Mouse (Mus musculus): ENCODE measurements around the gene Trim56.
A peak's percentile ranks its signal among the peaks of the same experiment; 100 is the strongest.

Gene Trim56

GRCm38 (mm10) chr5:137076191-137076930 is 39.6 kb downstream of the Trim56 start:
- DNase-seq (ENCODE audit: low read depth, low spot score), result no peak

GRCm38 (mm10) chr5:137075726-137076125 is 40.3 kb downstream of the Trim56 start:
- no peak for DNase-seq (ENCODE audit: low read depth, low spot score)

- DNase-seq (ENCODE audit: low read depth, low spot score), result no peak
Measured at GRCm38 (mm10) chr5:137074191-137074651, 41.8 kb downstream of the Trim56 start.

GRCm38 (mm10) chr5:137073141-137073540 is 42.9 kb downstream of the Trim56 start:
- no peak for DNase-seq (ENCODE audit: low read depth, low spot score)

- peak; percentile 67 for DNase-seq (ENCODE audit: low read depth, low spot score)
Measured at GRCm38 (mm10) chr5:137072079-137072960, 43.7 kb downstream of the Trim56 start, which contains the start of gene Serpine1. Gene Serpine1, minus strand, starts transcription at chr5:137072268.

- DNase-seq (ENCODE audit: low read depth, low spot score), result no peak
Measured at GRCm38 (mm10) chr5:137070881-137071605, 45.0 kb downstream of the Trim56 start.

GRCm38 (mm10) chr5:137068711-137069110 is 47.3 kb downstream of the Trim56 start:
- DNase-seq (ENCODE audit: low read depth, low spot score), result no peak

- DNase-seq (ENCODE audit: low read depth, low spot score), result no peak
Measured at GRCm38 (mm10) chr5:137065923-137066322, 50.1 kb downstream of the Trim56 start.

GRCm38 (mm10) chr5:137065454-137065853 is 50.6 kb downstream of the Trim56 start:
- DNase-seq (ENCODE audit: low read depth, low spot score), result no peak

GRCm38 (mm10) chr5:137062601-137063000 is 53.4 kb downstream of the Trim56 start:
- DNase-seq (ENCODE audit: low read depth, low spot score), result no peak

- no peak for DNase-seq (ENCODE audit: low read depth, low spot score)
Measured at GRCm38 (mm10) chr5:137061809-137062481, 54.1 kb downstream of the Trim56 start.

All from WW6 (cell line).